Mouse (Mus musculus) layer of hippocampus, adult 2 months (tissue): Measurements from ENCODE around the gene Dync1li1. TPM values are rescaled to one million over a fixed set of nuclear protein-coding genes. Genes with fewer than 3 reads are reported as not detected.
A peak's percentile ranks its signal among the peaks of the same experiment; 100 is the strongest.

ENCODE experiments used
- DNase-seq, 2 experiments: peaks; one replicate each; pipeline ENCODE4 v3.0.0; 2022; ENCODE audit warnings: low spot score in 2 of 2
- H3K27ac ChIP-seq: fragments of 200-600 bp; 2 replicates; pipeline ENCODE4 v1.8.1; 2022
- H3K4me3 ChIP-seq: fragments of 200-600 bp; 2 replicates; pipeline ENCODE4 v1.8.1; 2022; ENCODE audit warnings: mild to moderate bottlenecking
- CTCF ChIP-seq: fragments of 200-600 bp; conservative IDR thresholded peaks from 2 replicates; pipeline ENCODE4 v1.8.1; 2022; ENCODE audit warnings: antibody characterized with exemption, mild to moderate bottlenecking, moderate library complexity
- total RNA-seq, 2 experiments: library from RNA; stranded (reverse); gene quantifications; 2 replicates each; pipeline ENCODE4 v1.2.3; 2021

Dync1li1 gene
- total RNA-seq, 2 experiments from 2014 or later, result 96.5 to 97.1 TPM

DNA sequence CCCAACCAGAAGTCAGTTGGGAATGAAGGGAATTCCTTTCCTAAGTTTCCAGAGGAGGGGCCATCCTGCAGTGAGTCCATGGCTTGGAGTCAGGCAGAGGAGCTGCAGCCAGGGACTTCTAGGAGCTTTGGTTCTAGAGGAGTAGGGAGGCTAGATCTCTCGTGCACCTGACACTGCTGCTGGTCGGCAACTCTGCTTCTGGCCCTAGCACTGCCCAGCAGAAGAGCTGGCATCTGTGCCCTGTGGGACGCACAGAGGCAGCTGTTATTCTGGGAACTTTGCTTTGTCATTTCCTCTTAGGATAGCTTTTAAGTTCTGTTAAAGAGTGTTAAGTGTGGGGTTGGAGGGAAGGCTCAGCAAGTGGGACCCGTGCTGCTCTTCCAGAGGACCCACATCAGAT lies 57.1 kb downstream of the Dync1li1 start:
- no peak for DNase-seq
- Histone ChIP-seq H3K27ac (peak overlapping the region; percentile 62), H3K4me3 (no peak overlapping the region)
- TF ChIP-seq CTCF, result no peak

DNA sequence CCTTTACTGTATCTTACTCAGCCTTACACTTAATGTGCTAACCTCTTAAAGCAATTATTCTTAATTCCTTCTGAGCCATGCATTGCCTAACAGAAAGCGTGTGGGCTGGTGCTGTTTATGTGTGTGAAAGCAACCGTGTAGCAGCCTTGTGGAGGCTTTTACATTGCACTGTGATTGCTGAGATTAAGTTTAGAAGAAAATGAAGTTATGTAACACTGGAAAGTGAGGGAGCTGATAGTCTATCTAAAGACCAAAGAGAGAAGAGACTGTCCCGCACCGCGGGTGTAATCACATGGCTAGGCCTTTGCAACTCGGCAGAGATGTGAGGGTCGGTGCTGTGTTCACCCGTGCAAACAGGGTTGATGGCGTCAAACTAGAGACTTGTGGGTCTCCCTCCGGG lies 58.4 kb downstream of the Dync1li1 start:
- no peak for TF ChIP-seq CTCF
- DNase-seq, result peak in 1 of 2 experiments; percentile 35
- Histone ChIP-seq H3K4me3 (no peak overlapping the region), H3K27ac (peak overlapping the region; percentile 62; the same call in 1 of the 2 replicates)

DNA sequence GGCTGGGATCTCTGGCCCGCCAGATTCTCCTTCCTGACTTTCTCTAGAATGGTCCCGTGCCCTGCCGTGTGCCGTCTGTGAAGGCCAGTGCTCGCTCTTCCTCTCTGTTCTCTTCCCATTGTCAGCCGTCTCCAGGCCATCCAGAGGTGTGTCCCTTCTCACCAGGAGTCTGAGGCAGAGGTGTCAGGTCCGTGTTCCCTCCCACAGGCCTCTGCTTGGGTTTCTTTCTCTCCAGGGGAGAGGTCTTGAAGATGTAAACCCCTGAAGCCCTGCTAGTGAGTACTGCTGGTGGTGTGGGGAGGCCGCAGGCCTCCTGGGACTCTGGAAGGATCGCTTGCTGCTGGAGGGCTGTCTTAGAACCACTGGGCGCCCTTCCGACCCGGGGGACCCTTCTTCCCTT lies 58.9 kb downstream of the Dync1li1 start:
- DNase-seq, result no peak
- H3K4me3 ChIP-seq, result no peak overlapping the region
- H3K27ac ChIP-seq, result peak overlapping the region; percentile 62; the same call in 1 of the 2 replicates
- TF ChIP-seq CTCF, result no peak

DNA sequence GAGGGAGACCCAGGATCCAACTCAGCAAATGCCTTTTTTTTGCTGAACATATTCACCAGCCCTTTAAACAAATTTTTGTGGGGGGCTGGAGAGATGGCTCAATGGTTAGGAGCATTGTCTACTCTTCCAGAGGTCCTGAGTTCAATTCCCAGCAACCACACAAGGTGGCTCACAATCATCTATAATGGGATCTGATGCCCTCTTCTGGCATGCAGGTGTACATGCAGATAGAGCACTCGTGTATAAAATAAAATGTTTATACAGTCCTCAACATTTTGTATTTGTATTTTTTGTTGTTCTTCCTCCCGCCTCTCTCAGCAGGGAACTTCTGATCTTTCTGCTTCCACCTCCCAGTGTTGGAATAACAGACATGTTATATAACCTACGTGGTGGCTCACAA lies 63.0 kb downstream of the Dync1li1 start:
- Histone ChIP-seq H3K27ac (no peak overlapping the region), H3K4me3 (no peak overlapping the region)
- no peak for DNase-seq
- peak; percentile 62 for TF ChIP-seq CTCF

DNA sequence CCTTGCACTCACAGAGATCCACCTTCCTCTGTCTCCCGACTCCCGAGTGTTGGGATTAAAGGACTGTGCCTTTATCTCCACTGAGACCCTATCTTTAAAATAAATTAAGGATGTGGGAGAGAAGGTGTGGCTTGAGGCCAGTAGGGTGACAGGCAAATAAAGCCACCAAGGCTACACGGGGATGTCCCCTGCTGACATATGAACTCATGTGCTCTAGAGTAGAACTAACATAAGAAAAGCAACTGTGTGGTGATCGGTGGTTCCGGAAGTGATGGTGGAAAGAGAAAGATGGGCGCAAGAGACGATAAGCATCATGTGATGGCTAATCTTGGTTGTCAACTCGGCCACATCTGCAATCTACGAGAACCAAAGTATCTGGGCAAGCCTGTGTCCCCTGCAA lies 63.7 kb downstream of the Dync1li1 start:
- DNase-seq, result no peak
- peak overlapping the region; percentile 74; the same call in 1 of the 2 replicates for H3K27ac ChIP-seq
- peak overlapping the region; percentile 67 for H3K4me3 ChIP-seq
- no peak for TF ChIP-seq CTCF

DNA sequence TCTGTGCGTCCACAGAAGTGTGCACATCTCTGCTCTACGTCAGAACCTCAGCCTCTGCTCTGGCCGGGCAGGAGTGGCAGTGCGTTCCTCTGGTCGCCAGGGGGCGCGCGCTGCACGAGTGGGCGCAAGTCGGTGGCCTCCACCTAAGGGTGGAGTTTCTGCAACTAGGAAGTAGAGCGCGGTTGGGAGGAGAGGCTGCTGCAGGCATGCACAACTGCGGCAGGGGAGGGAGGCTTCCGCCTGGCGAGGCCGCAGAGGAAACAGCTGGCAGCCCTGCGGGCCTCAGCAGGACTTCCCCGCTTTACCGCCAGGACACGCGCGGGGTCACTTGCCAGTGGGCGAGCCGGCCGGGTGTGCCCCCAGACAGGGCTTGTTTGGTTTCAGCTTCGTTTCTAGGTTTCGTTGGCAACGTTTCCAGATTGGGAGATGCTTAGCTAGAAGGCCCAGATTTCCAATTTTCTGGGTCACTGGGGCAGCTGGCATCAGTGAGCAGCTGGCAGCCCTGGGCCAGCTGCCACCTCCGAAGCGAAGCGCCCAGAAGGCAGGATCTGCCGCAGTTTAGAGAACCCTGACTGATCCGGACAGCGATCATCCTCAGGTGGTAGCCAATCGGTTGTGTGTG lies 64.4 kb downstream of the Dync1li1 start:
- Histone ChIP-seq H3K4me3 (peak overlapping the region; percentile 67), H3K27ac (peak overlapping the region; percentile 74; the same call in 1 of the 2 replicates)
- TF ChIP-seq CTCF, result peak; percentile 97
- peak; percentile 87 to 92 for DNase-seq

DNA sequence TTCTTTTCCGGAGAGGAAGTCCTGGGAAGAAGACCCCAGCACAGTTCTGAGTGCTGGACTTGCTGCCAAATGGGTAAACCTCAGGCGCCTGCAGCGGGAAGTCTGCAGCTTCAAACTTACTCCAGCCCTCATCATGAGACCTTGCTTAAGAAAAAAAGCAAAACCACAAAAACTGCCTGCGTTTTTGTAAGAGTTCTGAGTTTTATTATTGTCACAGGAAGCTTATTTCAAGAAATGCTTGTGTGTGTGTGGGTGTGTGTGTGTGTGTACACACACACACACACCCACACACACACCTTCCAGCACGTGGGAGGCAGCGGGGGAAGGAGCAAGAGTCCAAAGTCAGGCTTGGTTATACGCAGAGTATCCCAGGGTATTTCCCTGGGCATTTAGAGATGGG lies 69.7 kb downstream of the Dync1li1 start:
- Histone ChIP-seq H3K4me3 (no peak overlapping the region), H3K27ac (no peak overlapping the region)
- no peak for TF ChIP-seq CTCF
- no peak for DNase-seq

DNA sequence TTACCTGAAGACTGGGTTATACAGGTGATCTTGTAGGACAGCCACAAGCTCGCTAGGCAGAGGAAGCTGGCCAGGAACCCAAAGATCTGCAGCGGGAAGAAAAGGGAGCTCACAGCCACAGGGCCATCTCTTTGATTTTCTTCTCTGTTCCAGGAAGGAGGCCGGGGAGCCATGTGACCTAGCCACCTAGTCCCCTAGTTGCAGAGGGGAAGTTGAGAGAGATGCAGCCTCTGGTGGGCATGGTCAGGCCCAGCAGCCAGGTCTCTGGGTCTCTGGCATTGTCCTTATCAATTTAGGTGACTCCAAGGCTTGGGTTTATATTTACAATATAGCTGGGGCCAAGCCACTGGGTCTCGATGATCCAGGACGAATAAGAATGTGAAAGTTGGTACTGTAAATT lies 70.2 kb downstream of the Dync1li1 start:
- Histone ChIP-seq H3K4me3 (no peak overlapping the region), H3K27ac (no peak overlapping the region)
- DNase-seq, result no peak
- no peak for TF ChIP-seq CTCF

DNA sequence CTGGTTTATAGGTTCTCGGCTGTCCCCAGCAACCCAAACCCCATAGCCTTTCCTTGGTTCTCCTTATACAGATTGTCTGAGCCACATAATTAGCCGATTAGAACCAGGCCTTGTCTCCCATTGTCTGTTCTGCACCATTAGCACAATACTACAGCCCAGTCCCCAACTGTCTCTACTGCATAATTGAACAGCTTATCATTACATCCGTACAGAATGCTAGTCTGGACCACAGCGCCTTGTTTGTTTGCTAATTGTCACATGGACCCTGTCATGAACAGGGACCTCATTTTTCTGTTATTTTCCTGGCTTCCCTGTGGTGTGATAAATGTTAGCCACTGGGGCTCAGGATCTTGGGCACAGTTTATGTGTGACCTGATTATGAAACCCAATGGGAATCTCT lies 71.3 kb downstream of the Dync1li1 start:
- Histone ChIP-seq H3K4me3 (no peak overlapping the region), H3K27ac (no peak overlapping the region)
- no peak for TF ChIP-seq CTCF
- DNase-seq, result no peak

DNA sequence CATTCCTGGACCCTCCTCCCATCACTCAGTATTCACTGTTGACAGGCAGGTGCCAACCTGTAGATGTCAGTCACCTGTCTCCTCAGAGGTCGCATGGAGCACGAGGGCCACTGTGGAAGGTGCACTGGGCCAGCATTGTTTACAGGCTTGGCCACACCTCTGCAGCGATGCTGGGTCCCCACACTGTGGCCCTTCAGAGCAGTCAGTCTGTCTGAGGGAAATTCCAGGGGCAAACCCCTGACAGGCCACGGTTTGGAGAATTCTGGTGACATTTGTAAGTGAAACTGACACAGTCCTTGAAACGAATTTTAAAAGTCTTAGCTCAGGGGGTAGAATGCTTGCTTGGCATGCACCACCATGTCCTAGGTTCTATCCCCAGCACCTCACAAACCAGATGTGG lies 71.8 kb downstream of the Dync1li1 start:
- no peak for TF ChIP-seq CTCF
- DNase-seq, result no peak
- Histone ChIP-seq H3K27ac (no peak overlapping the region), H3K4me3 (no peak overlapping the region)

DNA sequence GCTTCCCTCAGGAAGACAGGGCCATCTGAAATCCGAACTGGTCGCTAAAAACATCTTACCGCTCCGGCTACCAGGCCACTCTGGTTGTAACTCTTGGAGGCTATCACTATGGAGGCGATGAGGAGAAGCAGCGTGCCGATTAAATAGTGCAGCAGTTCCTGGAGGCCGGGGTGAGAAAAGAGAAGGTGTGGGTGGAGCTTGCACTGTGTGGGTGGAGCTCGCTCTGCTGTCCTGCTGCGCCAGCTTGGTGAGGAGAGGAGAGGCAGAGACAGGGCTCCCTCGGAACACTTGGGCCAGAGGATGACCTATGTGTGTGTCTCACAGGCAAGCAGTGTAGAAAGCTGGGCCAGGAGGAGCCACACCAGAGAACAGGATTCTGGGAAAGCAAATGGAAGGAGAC lies 73.3 kb downstream of the Dync1li1 start:
- no peak overlapping the region for H3K27ac ChIP-seq
- no peak for TF ChIP-seq CTCF
- H3K4me3 ChIP-seq, result no peak overlapping the region
- DNase-seq, result no peak

DNA sequence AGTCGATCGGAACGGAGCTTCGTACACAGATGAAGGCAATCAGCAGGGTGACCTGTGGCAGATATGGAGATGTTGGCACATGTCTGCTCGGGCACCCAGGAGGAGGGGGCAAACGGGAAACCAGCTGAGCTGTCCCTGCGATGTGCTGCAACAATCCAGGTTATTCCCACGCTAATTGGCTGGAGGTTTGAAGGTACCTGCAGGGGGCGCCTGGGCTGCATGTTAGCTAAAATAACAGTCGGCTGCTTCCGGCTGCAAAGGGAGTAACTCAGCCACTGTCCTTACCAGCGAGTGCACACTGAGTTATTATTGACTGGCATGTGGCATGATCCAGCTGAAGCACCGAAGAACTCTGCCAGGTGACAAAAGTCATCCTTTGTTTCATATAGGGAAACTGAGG lies 74.8 kb downstream of the Dync1li1 start:
- H3K4me3 ChIP-seq, result no peak overlapping the region
- no peak overlapping the region for H3K27ac ChIP-seq
- peak; percentile 63 for TF ChIP-seq CTCF
- no peak for DNase-seq

DNA sequence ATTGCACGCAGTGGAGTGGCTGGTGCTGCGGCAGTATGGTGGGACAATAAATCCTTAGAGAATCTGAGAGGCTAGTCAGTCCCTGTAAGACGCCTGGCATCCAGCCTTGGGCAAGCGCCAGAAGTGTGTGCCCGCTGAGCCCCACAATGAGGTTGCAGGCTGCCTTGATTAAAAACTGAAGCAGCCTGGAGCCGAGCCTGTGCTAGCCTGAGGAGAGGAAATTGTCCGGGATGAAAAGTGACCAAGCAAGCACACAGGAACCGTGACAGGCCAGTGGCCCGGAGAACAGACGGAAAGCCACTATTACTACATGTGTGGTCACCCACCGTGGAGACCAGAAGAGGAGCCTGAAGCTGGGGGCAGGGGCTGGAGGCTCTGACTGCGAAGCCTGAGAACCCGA lies 78.4 kb downstream of the Dync1li1 start:
- no peak overlapping the region for H3K27ac ChIP-seq
- no peak overlapping the region for H3K4me3 ChIP-seq
- DNase-seq, result peak; percentile 28 to 40
- no peak for TF ChIP-seq CTCF

DNA sequence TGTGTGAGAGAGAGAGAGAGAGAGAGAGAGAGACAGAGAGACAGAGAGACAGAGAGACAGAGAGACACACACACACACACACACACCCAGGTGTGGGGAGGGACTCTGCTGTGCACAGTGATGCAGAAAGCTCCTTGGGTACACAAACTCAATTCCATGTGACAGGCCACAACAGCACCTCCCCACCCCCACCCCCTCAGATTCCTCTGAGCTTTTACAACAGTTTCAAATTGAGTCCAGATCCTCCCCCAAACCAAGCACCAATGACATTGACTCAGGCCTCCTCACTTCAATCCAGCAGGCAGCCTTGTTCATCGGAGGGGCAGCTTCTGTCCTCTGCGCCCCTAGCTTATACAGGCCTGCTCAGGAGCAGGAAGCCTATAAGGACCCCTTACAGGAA lies 78.9 kb downstream of the Dync1li1 start:
- DNase-seq, result no peak
- no peak overlapping the region for H3K4me3 ChIP-seq
- no peak for TF ChIP-seq CTCF
- H3K27ac ChIP-seq, result no peak overlapping the region
